Mouse (Mus musculus) embryonic facial prominence, embryonic 10.5 days (tissue): Measurements from ENCODE around the gene Adamts17. TPM values are rescaled to one million over a fixed set of nuclear protein-coding genes. Genes with fewer than 3 reads are reported as not detected.

Source experiments
- DNase-seq: peaks from one replicate; pipeline ENCODE4 v3.0.0-alpha.2; 2017; ENCODE audit warnings: low spot score
- H3K27ac ChIP-seq: fragments of 300-500 bp; sonication (generic); replicated peaks from 2 replicates; pipeline ENCODE4 v1.5.1; 2016; ENCODE audit warnings: mild to moderate bottlenecking
- H3K27me3 ChIP-seq: fragments of 300-500 bp; sonication (generic); replicated peaks from 2 replicates; pipeline ENCODE4 v1.6.1; 2016; ENCODE audit warnings: low read depth, mild to moderate bottlenecking; ENCODE audit not compliant: poor library complexity, severe bottlenecking
- H3K36me3 ChIP-seq: fragments of 300-500 bp; sonication (generic); replicated peaks from 2 replicates; pipeline ENCODE4 v1.6.1; 2016; ENCODE audit warnings: mild to moderate bottlenecking, moderate library complexity
- H3K4me1 ChIP-seq: fragments of 300-500 bp; sonication (generic); 2 replicates; pipeline ENCODE4 v1.6.1; 2016
- H3K4me3 ChIP-seq: fragments of 300-500 bp; sonication (generic); 2 replicates; pipeline ENCODE4 v1.5.1; 2016; ENCODE audit warnings: mild to moderate bottlenecking, moderate library complexity
- H3K9me3 ChIP-seq: fragments of 300-500 bp; sonication (generic); 2 replicates; pipeline ENCODE4 v1.6.1; 2016; ENCODE audit warnings: mild to moderate bottlenecking
- WGBS: fragments of 180-500 bp; shearing (Covaris S2); methylation state at CpG from one replicate; pipeline ENCODE4 v1.1.7; 2016; 5-methylcytosine and 5-hydroxymethylcytosine counted together
- polyA plus RNA-seq: library from polyadenylated mRNA; unstranded; fragments of >200 nt; fragmentation: Nextera tagmentation; extraction: Ambion mirVana; gene quantifications from 2 replicates; pipeline ENCODE4 v1.2.1, GENCODE M21; 2016

Adamts17 gene
- polyA plus RNA-seq, 1 experiment from 2014 or later = 2.6 TPM

DNA sequence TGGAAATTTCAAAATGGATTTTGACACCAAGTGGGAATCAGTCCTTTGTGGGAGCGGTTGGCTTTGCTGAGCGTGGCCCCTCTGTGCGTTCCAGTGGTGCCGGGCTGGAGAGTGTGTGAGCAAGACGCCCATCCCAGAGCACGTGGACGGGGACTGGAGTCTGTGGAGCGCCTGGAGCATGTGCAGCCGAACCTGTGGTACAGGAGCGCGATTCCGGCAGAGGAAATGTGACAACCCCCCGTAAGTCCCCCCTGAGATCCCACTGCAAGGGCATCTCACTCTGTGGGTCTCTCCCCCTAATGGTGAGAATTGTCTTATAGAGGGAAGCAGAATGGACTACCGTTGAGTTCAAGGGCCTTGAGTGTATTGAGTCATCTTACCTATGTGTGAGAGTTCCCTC, 189.9 kb downstream of the Adamts17 start:
- Histone ChIP-seq H3K4me3 (no peak overlapping the region), H3K27me3 (no peaks in the 10 kb centered on the region), H3K36me3 (no peaks in the 10 kb centered on the region), H3K9me3 (no peaks in the 10 kb centered on the region), H3K27ac (no peak overlapping the region), H3K4me1 (peaks cover 23% of the 10 kb centered on the region)
- no peak for DNase-seq
- WGBS = 93% methylated on average over 14 of the region's 14 CpGs

DNA sequence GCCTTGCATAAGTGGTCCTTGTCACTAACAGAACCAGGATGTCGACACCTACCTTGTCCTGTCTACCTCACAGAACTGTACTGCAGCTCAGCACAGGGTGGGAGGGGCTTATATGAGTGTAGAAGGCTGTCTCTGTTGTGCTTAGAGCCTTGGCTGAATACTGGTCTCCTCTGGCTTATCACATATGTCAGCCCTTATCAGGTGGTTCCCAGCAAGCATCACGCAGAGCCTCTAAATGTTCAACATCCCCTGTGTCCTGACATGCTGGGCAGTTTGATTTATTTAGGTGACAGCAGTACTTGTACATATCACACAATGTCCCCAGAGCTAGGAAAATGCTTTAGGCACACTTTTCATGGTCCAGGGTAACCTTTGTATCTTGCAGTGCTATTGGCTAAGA, 191.7 kb downstream of the Adamts17 start:
- 83% methylated on average over 2 of the region's 2 CpGs for WGBS
- H3K4me1 ChIP-seq = peaks cover 17% of the 10 kb centered on the region
- H3K4me3 ChIP-seq = no peak overlapping the region
- H3K36me3 ChIP-seq = no peaks in the 10 kb centered on the region
- H3K9me3 ChIP-seq = no peaks in the 10 kb centered on the region
- DNase-seq = no peak
- H3K27ac ChIP-seq = no peak overlapping the region
- no peaks in the 10 kb centered on the region for H3K27me3 ChIP-seq

DNA sequence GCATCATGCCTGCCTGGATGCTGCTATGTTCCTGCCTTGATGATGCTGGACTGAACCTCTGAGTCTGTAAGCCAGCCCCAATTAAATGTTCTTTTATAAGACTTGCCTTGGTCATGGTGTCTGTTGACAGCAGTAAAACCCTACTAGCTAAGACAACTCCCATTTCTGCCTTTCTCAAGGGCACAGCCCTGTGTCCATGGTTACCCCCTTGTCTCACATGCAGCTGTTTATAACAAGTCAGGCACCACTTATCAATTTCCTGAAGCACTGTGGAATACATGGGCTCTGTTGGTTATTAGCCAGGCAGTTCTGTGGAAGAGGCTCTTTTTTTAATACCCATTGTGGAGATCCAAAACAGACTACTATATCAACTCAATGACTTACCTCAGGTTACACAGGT, 193.1 kb downstream of the Adamts17 start:
- no peak for DNase-seq
- H3K9me3 ChIP-seq = no peaks in the 10 kb centered on the region
- no peak overlapping the region for H3K27ac ChIP-seq
- no peaks in the 10 kb centered on the region for H3K36me3 ChIP-seq
- H3K4me3 ChIP-seq = no peak overlapping the region
- no peaks in the 10 kb centered on the region for H3K27me3 ChIP-seq
- H3K4me1 ChIP-seq = peaks cover 4% of the 10 kb centered on the region; the same call in 1 of the 2 replicates

DNA sequence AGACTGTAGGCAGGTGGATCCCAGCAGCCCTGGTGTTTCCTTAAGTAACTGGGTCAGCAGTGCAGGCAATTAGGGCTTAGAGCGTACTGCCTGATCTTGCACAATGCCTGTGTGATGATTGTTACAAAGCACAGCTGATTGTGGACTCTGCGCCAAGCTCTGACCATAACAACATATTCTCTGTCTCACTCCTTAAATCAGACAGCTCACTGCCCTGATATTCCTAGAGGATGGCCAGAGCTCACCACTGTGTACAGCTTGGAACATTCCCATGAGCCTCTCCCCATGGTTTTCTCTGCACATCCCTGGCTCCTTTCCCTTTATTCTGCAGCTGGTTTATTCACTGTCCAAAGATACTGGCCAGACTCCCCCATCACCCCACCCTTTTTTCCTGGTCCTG, 194.8 kb downstream of the Adamts17 start:
- H3K9me3 ChIP-seq = no peaks in the 10 kb centered on the region
- WGBS = 92% methylated on average over 2 of the region's 2 CpGs
- H3K27ac ChIP-seq = no peak overlapping the region
- H3K36me3 ChIP-seq = no peaks in the 10 kb centered on the region
- H3K4me1 ChIP-seq = no peaks in the 10 kb centered on the region
- H3K27me3 ChIP-seq = no peaks in the 10 kb centered on the region
- no peak overlapping the region for H3K4me3 ChIP-seq
- no peak for DNase-seq

DNA sequence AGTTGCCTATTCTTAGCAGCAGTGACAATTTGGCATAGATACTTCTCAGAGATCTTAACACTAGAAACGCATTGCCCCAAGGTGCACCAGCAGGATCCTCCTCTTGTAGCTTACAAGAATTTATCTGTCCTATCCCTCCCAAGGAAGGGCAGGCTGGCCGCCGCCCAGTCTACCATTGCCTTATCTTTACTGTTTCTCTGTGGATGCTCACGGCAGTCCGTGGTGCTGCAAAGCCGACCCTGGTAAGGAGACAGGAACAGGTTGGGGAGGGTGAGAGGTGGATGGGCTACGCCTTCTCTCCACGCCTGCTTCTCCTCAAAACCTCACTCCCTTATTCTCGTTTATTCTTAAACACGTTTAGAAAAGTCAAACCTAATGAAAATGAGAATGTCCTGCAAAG, 195.7 kb downstream of the Adamts17 start:
- no peaks in the 10 kb centered on the region for H3K27me3 ChIP-seq
- H3K27ac ChIP-seq = no peak overlapping the region
- no peaks in the 10 kb centered on the region for H3K9me3 ChIP-seq
- DNase-seq = no peak
- H3K36me3 ChIP-seq = no peaks in the 10 kb centered on the region
- WGBS = 88% methylated on average over 10 of the region's 10 CpGs
- no peak overlapping the region for H3K4me3 ChIP-seq
- peaks cover 5% of the 10 kb centered on the region for H3K4me1 ChIP-seq

DNA sequence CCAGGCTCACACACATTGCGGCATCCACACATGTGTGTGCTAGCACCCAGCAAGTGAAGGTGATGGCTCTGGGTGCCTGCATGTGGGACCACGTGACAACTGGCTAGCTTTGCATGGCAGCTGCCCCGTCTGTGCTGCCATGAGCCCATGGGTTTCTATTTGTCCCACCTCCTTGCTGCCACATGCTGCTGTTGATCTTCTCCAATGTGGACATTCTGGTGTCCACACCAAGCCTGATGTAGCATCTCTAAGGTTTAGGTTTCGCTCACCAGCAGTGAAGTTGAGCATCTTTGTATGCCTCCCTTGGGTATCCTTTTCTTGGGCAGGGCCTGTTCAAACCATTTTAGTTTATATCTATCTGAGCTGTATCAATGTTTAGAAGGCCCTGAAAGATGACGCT, 196.1 kb downstream of the Adamts17 start:
- no peaks in the 10 kb centered on the region for H3K36me3 ChIP-seq
- H3K27me3 ChIP-seq = no peaks in the 10 kb centered on the region
- H3K4me1 ChIP-seq = peaks cover 6% of the 10 kb centered on the region
- 92% methylated on average over 5 of the region's 5 CpGs for WGBS
- H3K27ac ChIP-seq = no peak overlapping the region
- H3K9me3 ChIP-seq = no peaks in the 10 kb centered on the region
- DNase-seq = no peak
- no peak overlapping the region for H3K4me3 ChIP-seq

DNA sequence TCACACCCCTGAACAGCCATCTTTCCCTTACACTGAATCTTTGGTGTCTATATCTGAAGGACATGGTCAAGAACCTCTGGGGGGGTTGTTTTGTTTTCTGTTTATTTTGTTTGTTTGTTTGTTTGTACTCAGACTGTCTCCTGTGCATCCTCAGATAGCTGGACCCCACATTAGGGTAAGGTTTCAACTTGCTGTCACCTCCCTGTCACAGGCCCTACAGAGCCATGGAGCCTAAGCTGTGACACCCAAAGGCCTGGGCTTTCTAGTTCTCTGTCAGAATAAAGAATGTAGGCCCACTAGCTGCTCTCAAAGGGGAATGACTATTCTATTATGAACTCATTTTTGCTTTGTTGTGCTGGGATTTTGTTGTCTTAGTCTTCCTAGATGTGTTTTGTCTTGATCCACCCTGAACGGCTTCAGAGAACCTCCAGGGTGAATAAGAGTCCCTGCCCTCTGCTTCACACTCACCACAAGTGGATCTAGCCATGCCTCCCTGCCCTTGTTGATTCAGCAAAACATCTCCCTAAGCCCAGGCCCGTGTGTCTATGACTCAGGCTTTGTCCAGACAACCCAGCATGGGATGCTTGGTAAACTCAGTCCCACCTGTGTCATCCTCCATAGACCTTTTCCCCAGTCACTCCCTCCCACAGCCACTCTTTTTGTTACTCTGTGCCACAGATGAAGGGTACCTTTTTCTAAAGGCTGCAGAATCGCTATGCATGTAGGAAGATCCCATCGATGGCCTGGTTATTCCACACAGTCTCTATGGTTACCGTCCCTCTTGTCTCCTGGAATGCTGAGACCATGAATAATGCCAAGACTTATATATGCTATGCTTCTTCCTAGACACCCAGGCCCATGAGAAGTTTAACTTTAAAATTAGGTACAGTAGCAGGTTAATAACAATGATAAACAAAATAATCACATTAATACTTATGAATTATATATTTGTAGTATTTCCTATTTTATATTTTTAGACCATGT, 197.3 kb downstream of the Adamts17 start:
- Histone ChIP-seq H3K4me3 (no peak overlapping the region), H3K4me1 (peaks cover 6% of the 10 kb centered on the region), H3K27ac (no peak overlapping the region), H3K27me3 (no peaks in the 10 kb centered on the region), H3K9me3 (no peaks in the 10 kb centered on the region), H3K36me3 (no peaks in the 10 kb centered on the region)
- no peak for DNase-seq
- 85% methylated on average over 5 of the region's 5 CpGs for WGBS

DNA sequence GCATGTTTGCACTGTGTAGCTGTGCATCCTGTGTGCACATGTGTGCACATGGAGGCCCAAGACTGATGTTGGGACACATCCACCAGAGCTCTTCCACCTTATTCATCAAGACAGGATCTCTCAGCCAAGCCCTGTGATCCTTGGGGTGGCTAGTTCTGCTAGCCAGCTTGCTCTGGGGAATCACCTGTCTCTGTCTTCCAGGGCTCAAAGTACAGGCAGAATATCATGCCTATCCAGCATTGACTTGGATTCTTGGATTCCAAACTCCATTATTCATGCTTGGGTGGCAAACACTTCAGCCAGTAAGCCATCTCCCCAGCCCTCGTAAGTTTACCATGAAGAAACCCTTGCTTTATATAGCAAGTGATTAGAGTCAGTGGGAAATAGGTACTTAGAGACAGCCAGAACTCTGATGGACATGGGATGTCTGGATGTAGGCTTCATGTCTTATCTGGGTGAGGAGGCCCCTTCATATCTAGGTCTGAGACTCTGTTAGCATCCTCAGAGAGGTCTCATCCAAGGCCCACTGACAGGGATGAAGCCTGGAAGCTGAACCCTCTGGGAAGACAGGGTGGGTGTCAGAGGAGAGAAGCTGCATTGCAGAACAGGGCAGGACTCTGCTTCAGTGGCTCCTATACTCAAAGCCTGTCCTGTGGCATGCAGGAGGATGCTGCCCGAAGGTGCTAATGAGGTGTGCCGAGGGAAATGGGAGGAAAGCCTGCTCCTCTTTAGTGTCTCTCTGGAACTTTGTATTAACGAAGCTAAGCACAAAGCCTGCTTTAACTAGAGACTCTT, 198.4 kb downstream of the Adamts17 start:
- 79% methylated on average over 4 of the region's 4 CpGs for WGBS
- H3K27me3 ChIP-seq = no peaks in the 10 kb centered on the region
- no peaks in the 10 kb centered on the region for H3K9me3 ChIP-seq
- H3K27ac ChIP-seq = no peak overlapping the region
- H3K4me3 ChIP-seq = no peak overlapping the region
- no peak for DNase-seq
- no peaks in the 10 kb centered on the region for H3K36me3 ChIP-seq
- H3K4me1 ChIP-seq = peaks cover 6% of the 10 kb centered on the region

DNA sequence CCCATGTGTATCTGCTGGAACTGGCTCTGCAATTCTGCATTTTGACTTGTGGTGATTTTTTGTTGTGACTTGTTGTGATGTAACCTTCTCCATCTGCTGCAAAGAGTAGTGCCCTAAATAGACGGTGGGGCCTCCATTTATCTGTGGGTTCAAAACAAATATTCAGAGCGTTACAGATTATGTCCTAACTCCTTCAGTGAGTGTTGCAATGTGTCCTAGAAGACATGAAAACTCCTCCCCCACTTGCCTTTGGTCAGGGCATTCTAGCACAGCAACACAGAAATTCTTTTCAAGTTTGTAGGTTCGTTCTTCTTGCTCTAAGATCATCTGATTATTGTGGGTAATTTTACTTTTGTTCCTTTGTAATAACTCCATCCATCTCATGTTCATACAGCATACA, 199.6 kb downstream of the Adamts17 start:
- H3K36me3 ChIP-seq = no peaks in the 10 kb centered on the region
- 80% methylated on average over 3 of the region's 3 CpGs for WGBS
- H3K9me3 ChIP-seq = no peaks in the 10 kb centered on the region
- no peak overlapping the region for H3K27ac ChIP-seq
- no peak for DNase-seq
- no peaks in the 10 kb centered on the region for H3K27me3 ChIP-seq
- H3K4me3 ChIP-seq = no peak overlapping the region
- peaks cover 6% of the 10 kb centered on the region for H3K4me1 ChIP-seq

DNA sequence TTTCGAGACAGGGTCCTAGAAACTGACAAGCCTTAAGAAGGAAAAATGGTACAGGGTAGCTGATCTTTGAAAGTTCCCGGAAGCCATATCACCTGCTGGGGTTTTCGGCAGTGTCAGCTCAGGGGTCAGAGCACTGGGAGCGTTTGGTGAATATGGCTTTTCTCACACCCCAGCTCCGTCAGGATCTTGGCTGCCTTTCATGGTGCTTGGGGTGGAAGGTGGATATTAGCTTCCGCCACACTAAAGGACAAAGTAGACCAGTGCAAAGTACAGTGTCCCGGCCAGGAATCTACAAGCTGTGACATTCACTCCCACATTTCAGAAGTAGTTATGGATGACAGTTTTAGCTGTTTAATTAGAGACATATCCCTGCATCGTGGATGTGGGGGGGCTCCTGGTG, 200.3 kb downstream of the Adamts17 start:
- H3K4me3 ChIP-seq = no peak overlapping the region
- H3K27ac ChIP-seq = no peak overlapping the region
- no peaks in the 10 kb centered on the region for H3K9me3 ChIP-seq
- 76% methylated on average over 8 of the region's 8 CpGs for WGBS
- peaks cover 6% of the 10 kb centered on the region for H3K4me1 ChIP-seq
- no peaks in the 10 kb centered on the region for H3K27me3 ChIP-seq
- H3K36me3 ChIP-seq = no peaks in the 10 kb centered on the region
- no peak for DNase-seq

DNA sequence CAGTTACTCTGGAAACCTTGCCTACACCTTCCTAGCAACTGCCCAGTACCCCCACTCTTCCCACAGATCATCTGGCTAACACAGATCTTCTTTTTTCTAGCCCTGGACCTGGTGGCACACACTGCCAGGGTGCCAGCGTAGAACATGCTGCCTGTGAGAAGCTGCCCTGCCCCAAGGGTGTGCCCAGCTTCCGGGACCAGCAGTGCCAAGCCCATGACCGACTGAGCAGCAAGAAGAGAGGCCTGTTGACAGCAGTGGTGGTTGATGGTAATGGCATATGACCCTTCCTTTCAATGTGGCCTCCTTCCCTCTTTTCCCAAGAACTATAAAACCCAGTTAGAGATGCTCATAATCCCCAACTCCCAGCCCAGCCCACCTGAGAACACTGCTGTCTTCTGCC, 202.2 kb downstream of the Adamts17 start:
- WGBS = 85% methylated on average over 3 of the region's 3 CpGs
- Histone ChIP-seq H3K4me1 (peaks cover 6% of the 10 kb centered on the region), H3K27ac (no peak overlapping the region), H3K36me3 (no peaks in the 10 kb centered on the region), H3K4me3 (no peak overlapping the region), H3K9me3 (no peaks in the 10 kb centered on the region), H3K27me3 (no peaks in the 10 kb centered on the region)
- no peak for DNase-seq

DNA sequence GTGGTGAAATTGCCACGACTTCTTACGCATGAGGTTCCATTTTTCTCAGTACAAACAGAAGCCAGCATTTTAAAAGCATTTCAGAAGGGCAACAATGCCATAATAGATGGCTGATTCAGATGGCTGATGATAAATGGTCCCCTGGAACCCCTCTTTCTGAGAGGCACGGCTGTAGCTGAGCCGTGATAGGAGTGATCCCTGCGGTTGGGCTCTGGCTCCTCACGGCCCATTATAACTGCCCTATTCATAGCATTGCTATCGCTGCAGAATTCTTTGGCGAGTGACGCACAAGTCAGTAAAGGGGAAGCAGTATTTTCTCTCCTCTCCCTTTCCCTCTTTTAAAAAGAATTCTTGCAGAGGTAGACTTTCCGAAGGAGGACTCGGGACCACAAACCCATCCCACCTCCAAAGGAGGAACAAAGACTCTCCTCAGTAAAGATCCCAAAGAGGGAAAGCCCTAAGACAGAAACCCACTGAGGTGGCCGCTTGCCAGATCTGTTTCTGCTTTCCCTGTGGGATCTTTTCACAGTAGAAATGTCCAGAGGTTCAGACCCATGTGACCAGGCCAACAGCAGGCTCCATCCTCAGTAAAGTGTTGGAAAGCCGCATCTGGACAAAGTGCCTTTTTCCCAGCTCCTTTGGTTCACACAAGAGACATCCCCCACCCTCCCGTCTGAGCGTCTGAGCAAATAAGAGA, 204.7 kb downstream of the Adamts17 start:
- H3K9me3 ChIP-seq = no peaks in the 10 kb centered on the region
- peaks cover 6% of the 10 kb centered on the region for H3K4me1 ChIP-seq
- DNase-seq = no peak
- H3K4me3 ChIP-seq = no peak overlapping the region
- no peaks in the 10 kb centered on the region for H3K36me3 ChIP-seq
- H3K27me3 ChIP-seq = no peaks in the 10 kb centered on the region
- 92% methylated on average over 15 of the region's 15 CpGs for WGBS
- no peak overlapping the region for H3K27ac ChIP-seq
